Mouse (Mus musculus): ENCODE measurements around the gene Gdap2.

Gene Gdap2

GRCm38 (mm10) chr3:100162315-100163105 lies at the start of gene Gdap2, which contains the start of gene Wdr3:
TSS of gene Gdap2 (plus strand) at chr3:100162381.
TSS of gene Wdr3 (minus strand) at chr3:100162407.
- DNase-seq (ENCODE audit: inconsistent ontology term): peak; percentile 93

- DNase-seq (ENCODE audit: inconsistent ontology term): no peak
These were observed 43.5 kb upstream of the Gdap2 start for GRCm38 (mm10) chr3:100118681-100119080.

GRCm38 (mm10) chr3:100121961-100122360 lies 40.2 kb upstream of the Gdap2 start:
- no peak for DNase-seq (ENCODE audit: inconsistent ontology term)

- no peak for DNase-seq (ENCODE audit: inconsistent ontology term)
These were observed 39.7 kb upstream of the Gdap2 start for GRCm38 (mm10) chr3:100122445-100122844.

- no peak for DNase-seq (ENCODE audit: inconsistent ontology term)
These were observed 1.3 kb upstream of the Gdap2 start for GRCm38 (mm10) chr3:100160682-100161445.

GRCm38 (mm10) chr3:100161665-100162314 lies 391 bp upstream of the Gdap2 start:
- no peak for DNase-seq (ENCODE audit: inconsistent ontology term)

GRCm38 (mm10) chr3:100163556-100163955 lies 1.4 kb downstream of the Gdap2 start:
- no peak for DNase-seq (ENCODE audit: inconsistent ontology term)

- DNase-seq (ENCODE audit: inconsistent ontology term): no peak
These were observed 2.8 kb downstream of the Gdap2 start for GRCm38 (mm10) chr3:100164991-100165390.

- DNase-seq (ENCODE audit: inconsistent ontology term): no peak
These were observed 13.8 kb downstream of the Gdap2 start for GRCm38 (mm10) chr3:100176031-100176430.

- DNase-seq (ENCODE audit: inconsistent ontology term): no peak
These were observed 18.3 kb downstream of the Gdap2 start for GRCm38 (mm10) chr3:100180471-100180870.

- peak; percentile 42 for DNase-seq (ENCODE audit: inconsistent ontology term)
These were observed 27.3 kb downstream of the Gdap2 start for GRCm38 (mm10) chr3:100189444-100189843.

- DNase-seq (ENCODE audit: inconsistent ontology term): no peak
These were observed 27.7 kb downstream of the Gdap2 start for GRCm38 (mm10) chr3:100189861-100190260.

- DNase-seq (ENCODE audit: inconsistent ontology term): no peak
These were observed 32.0 kb downstream of the Gdap2 start for GRCm38 (mm10) chr3:100194210-100194609.

- no peak for DNase-seq (ENCODE audit: inconsistent ontology term)
These were observed 39.4 kb downstream of the Gdap2 start for GRCm38 (mm10) chr3:100201554-100201953.

GRCm38 (mm10) chr3:100206973-100207372 lies 44.8 kb downstream of the Gdap2 start:
- no peak for DNase-seq (ENCODE audit: inconsistent ontology term)

GRCm38 (mm10) chr3:100215469-100215868 lies 53.3 kb downstream of the Gdap2 start:
- DNase-seq (ENCODE audit: inconsistent ontology term): no peak

- no peak for DNase-seq (ENCODE audit: inconsistent ontology term)
These were observed 63.3 kb downstream of the Gdap2 start for GRCm38 (mm10) chr3:100225326-100225959.

GRCm38 (mm10) chr3:100227509-100227908 lies 65.3 kb downstream of the Gdap2 start:
- peak; percentile 83 for DNase-seq (ENCODE audit: inconsistent ontology term)

GRCm38 (mm10) chr3:100228981-100229380 lies 66.8 kb downstream of the Gdap2 start:
- peak; percentile 65 for DNase-seq (ENCODE audit: inconsistent ontology term)

- no peak for DNase-seq (ENCODE audit: inconsistent ontology term)
These were observed 74.7 kb downstream of the Gdap2 start for GRCm38 (mm10) chr3:100236725-100237436.

- DNase-seq (ENCODE audit: inconsistent ontology term): no peak
These were observed 80.0 kb downstream of the Gdap2 start for GRCm38 (mm10) chr3:100242230-100242629.

Measured in Muller cell, postnatal 12 days (primary cell).